Mouse (Mus musculus): ENCODE data around the gene A930004D18Rik.

The A930004D18Rik gene

GRCm38 (mm10) chr2:18052581-18052980 is 15.0 kb upstream of the A930004D18Rik start:
- DNase-seq: no peak

GRCm38 (mm10) chr2:18051831-18052170 is 14.3 kb upstream of the A930004D18Rik start:
- DNase-seq: no peak

GRCm38 (mm10) chr2:18051026-18051830 is 13.7 kb upstream of the A930004D18Rik start:
- no peak for DNase-seq

- peak in 1 of 2 experiments; percentile 15 for DNase-seq
Measured at GRCm38 (mm10) chr2:18050541-18050985, 13.0 kb upstream of the A930004D18Rik start.

GRCm38 (mm10) chr2:18050018-18050417 is 12.5 kb upstream of the A930004D18Rik start:
- DNase-seq: no peak

- DNase-seq: peak; percentile 63 to 78
Measured at GRCm38 (mm10) chr2:18049279-18049821, 11.8 kb upstream of the A930004D18Rik start.

GRCm38 (mm10) chr2:18048453-18049075 is 11.0 kb upstream of the A930004D18Rik start, which contains the start of gene Skida1:
Gene Skida1 (minus strand): TSS chr2:18049051.
- DNase-seq: peak; percentile 47 to 49

- peak; percentile 78 to 87 for DNase-seq
Measured at GRCm38 (mm10) chr2:18047646-18048452, 10.3 kb upstream of the A930004D18Rik start.

- DNase-seq: peak; percentile 74 to 81
Measured at GRCm38 (mm10) chr2:18046758-18047645, 9.5 kb upstream of the A930004D18Rik start.

- DNase-seq: no peak
Measured at GRCm38 (mm10) chr2:18046186-18046585, 8.6 kb upstream of the A930004D18Rik start.

GRCm38 (mm10) chr2:18045781-18046181 is 8.2 kb upstream of the A930004D18Rik start:
- peak in 1 of 2 experiments; percentile 33 for DNase-seq

- DNase-seq: no peak
Measured at GRCm38 (mm10) chr2:18045143-18045780, 7.7 kb upstream of the A930004D18Rik start.

GRCm38 (mm10) chr2:18041199-18041885 is 3.8 kb upstream of the A930004D18Rik start:
- peak; percentile 72 to 84 for DNase-seq

GRCm38 (mm10) chr2:18040347-18041160 is 3.0 kb upstream of the A930004D18Rik start:
- DNase-seq: peak in 1 of 2 experiments; percentile 30

GRCm38 (mm10) chr2:18039566-18040290 is 2.2 kb upstream of the A930004D18Rik start:
- DNase-seq: peak in 1 of 2 experiments; percentile 24

GRCm38 (mm10) chr2:18038895-18039371 is 1.4 kb upstream of the A930004D18Rik start:
- DNase-seq: peak in 1 of 2 experiments; percentile 6

GRCm38 (mm10) chr2:18038141-18038752 is 710 bp upstream of the A930004D18Rik start:
- DNase-seq: peak; percentile 37 to 64
